Mouse (Mus musculus): ENCODE data around the gene Olfr1095.

The Olfr1095 gene
- long read RNA-seq, experiment 1 = 0 reads
- long read RNA-seq, experiment 2 = 0 reads

- intact Hi-C loops (cut with DNase I) = no loop called here
These were observed at the start of gene Olfr1095 for GRCm38 (mm10) chr2:86851596-86851995. Gene Olfr1095, minus strand, starts transcription at chr2:86851696.

- intact Hi-C loops (cut with DNase I) = no loop called here
These were observed 40.6 kb upstream of the Olfr1095 start, which contains the start of gene Olfr1097 for GRCm38 (mm10) chr2:86892116-86892515. Gene Olfr1097, minus strand, starts transcription at chr2:86892216.

- intact Hi-C loops (cut with DNase I) = no loop called here
These were observed 23.2 kb upstream of the Olfr1095 start, which contains the start of gene Gm13723 for GRCm38 (mm10) chr2:86874702-86875101. Gene Gm13723, minus strand, starts transcription at chr2:86874802.

DNA sequence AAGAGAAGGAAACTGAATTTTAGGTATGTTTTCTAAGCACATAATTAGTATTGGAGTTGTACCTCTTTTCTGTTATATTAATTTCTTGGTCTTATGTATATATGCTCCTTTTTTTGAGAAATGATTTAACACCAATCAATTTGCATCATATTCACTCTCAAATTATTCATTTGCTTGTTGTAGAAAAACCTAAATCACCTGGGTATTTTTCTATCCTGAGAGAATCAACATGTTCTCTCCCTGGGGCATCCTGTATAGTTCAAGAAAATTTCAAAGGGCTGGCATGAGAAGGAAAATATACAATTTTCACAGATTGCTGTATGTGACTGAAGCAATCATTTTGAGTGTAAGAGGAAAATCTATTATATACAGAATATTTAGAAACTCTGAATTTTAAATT lies 27.1 kb downstream of the Olfr1095 start, which contains the start of gene Olfr1094:
Gene Olfr1094, plus strand, starts transcription at position 301 of the 400 bp plus-strand sequence.
- intact Hi-C loops (cut with DNase I) = no loop called here

GRCm38 (mm10) chr2:86809918-86810317 lies 41.6 kb downstream of the Olfr1095 start, which contains the start of gene Olfr141:
Gene Olfr141, minus strand, starts transcription at chr2:86810018.
- intact Hi-C loops (cut with DNase I) = no loop called here

Data from adrenal gland (tissue).